Mouse (Mus musculus) adrenal gland, postnatal 4 days (tissue): ENCODE measurements around the gene Dnm1l. TPM values are rescaled to one million over a fixed set of nuclear protein-coding genes. Genes with fewer than 3 reads are reported as not detected.
A peak's percentile ranks its signal among the peaks of the same experiment; 100 is the strongest.
"Not testable (repeated sequence)": the region's sequence is repeated elsewhere in the genome, so short reads cannot be mapped to it uniquely, and the experiment has no call there.

Experiments used
- DNase-seq, 2 experiments: peaks; one replicate each; pipeline ENCODE4 v3.0.0; 2021 to 2022; ENCODE audit warnings: low spot score in 2 of 2, mixed read lengths in 2 of 2
- long read RNA-seq, 2 experiments: library from polyadenylated mRNA; stranded (forward); transcript quantifications; one replicate each; pipeline ENCODE4 v2.0.0; 2021
- total RNA-seq, 2 experiments: library from RNA; stranded (reverse); gene quantifications; 2 replicates each; pipeline ENCODE4 v1.2.3; 2021

Gene Dnm1l
- 10 to 100 TPM; 80.0 to 82.6 TPM for total RNA-seq
- long read RNA-seq, experiment 1, partial matches to known transcripts, result 0 of 17 reads
- long read RNA-seq, experiment 1, other reads (novel, unspliced or antisense), result 13 of 17 reads
- long read RNA-seq, experiment 2, transcript Dnm1l-201 (18 exons, 3,951 nt), result major isoform, 13 of 63 reads
- long read RNA-seq, experiment 2, partial matches to known transcripts, result 6 of 63 reads
- long read RNA-seq, experiment 2, other reads (novel, unspliced or antisense), result 43 of 63 reads

- peak; percentile 77 to 82 for DNase-seq
Measured at GRCm38 (mm10) chr16:16358481-16359100, at the start of gene Dnm1l. Gene Dnm1l, minus strand, starts transcription at chr16:16358959.

- not testable (repeated sequence) for DNase-seq
Measured at GRCm38 (mm10) chr16:16367217-16367616, 8.5 kb upstream of the Dnm1l start.

GRCm38 (mm10) chr16:16359101-16359482 is 333 bp upstream of the Dnm1l start:
- not testable (repeated sequence) for DNase-seq

- no peak for DNase-seq
Measured at GRCm38 (mm10) chr16:16357908-16358307, 851 bp downstream of the Dnm1l start.

GRCm38 (mm10) chr16:16346420-16346819 is 12.3 kb downstream of the Dnm1l start:
- no peak for DNase-seq

GRCm38 (mm10) chr16:16325775-16326336 is 32.9 kb downstream of the Dnm1l start:
- no peak for DNase-seq

GRCm38 (mm10) chr16:16311319-16311718 is 47.4 kb downstream of the Dnm1l start:
- DNase-seq, result no peak

- no peak for DNase-seq
Measured at GRCm38 (mm10) chr16:16303888-16304287, 54.9 kb downstream of the Dnm1l start.

- peak; percentile 8 for DNase-seq
Measured at GRCm38 (mm10) chr16:16303138-16303827, 55.5 kb downstream of the Dnm1l start.

- peak; percentile 69 to 83 for DNase-seq
Measured at GRCm38 (mm10) chr16:16302369-16303137, 56.2 kb downstream of the Dnm1l start, which contains the start of gene Yars2. Gene Yars2, plus strand, starts transcription at chr16:16302965.

GRCm38 (mm10) chr16:16273752-16274151 is 85.0 kb downstream of the Dnm1l start:
- no peak for DNase-seq

GRCm38 (mm10) chr16:16272978-16273377 is 85.8 kb downstream of the Dnm1l start:
- no peak for DNase-seq

- DNase-seq, result no peak
Measured at GRCm38 (mm10) chr16:16262436-16262835, 96.3 kb downstream of the Dnm1l start.

Other genes with a start within 250 kb of the Dnm1l start
- 1 to 10 TPM; 3.6 to 4.1 TPM for gene Pkp2, start 145.6 kb downstream of the Dnm1l start, total RNA-seq
- 10 to 100 TPM; 27.0 to 29.7 TPM for gene Yars2, start 56.0 kb downstream of the Dnm1l start, total RNA-seq
- gene Fgd4, start 241.6 kb upstream of the Dnm1l start, total RNA-seq, result 10 to 100 TPM; 17.4 to 18.8 TPM